Mouse (Mus musculus): Measurements from ENCODE around the gene Efs. TPM values are rescaled to one million over a fixed set of nuclear protein-coding genes. Genes with fewer than 3 reads are reported as not detected.
A peak's percentile ranks its signal among the peaks of the same experiment; 100 is the strongest.
"Not testable (repeated sequence)": the region's sequence is repeated elsewhere in the genome, so short reads cannot be mapped to it uniquely, and the experiment has no call there.

Efs gene
- 1.5 and 2.0 TPM in 2 replicates for polyA plus RNA-seq (2016; fragmentation: Nextera tagmentation; extraction: Ambion mirVana)

DNA sequence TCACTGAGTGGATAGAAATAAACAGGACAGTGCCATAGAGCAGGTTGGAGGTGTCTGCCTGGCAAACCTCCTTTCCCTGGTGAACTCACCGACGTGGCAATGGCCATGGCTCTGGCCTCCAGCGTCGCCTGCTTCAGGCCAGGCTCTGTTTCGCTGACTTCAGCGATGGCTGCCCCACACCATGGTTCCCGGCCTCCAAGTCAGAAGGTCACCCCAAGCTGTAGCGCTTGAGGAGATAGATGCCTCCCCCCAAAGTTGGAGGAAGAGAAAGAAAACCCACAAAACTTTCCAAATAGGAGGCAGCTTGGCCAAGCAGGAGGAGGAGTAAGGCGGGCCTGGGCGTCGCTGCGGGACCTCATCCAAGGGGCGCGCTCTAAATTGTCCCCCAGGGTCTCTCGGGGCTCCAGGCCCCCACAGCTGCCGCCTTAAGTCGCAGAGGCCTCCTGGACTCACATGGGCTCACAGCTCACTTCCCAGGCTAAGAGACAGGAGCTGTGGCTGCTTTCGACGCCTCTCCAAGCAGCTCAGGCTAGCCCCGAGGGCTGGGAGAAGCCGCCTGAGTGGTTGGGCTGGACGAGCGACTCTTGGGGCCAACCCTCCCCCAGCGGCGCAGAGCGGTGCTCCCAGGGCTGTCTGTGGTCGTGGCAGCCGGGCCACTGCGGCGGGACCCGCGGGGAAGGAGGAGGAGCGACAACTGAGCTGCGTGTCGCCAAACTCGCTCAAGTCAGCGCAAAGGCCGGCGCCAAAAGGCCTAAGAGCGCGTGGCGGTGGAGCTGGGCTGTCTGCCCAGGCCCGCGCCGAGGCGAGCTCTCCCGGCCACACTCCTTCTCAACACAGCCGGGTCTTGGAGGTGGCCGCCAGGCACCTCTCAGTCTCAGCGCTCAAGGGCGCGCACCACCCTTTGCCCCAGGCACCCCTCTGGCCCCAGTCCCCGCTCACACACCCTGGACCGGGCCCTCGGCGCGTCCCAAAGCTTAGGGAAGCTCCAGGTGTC lies at the start of gene Efs:
TSS of gene Efs (minus strand) at position 778 of the 994 bp plus-strand sequence.
- 7% methylated on average over 54 of the region's 57 CpGs for WGBS (ENCODE audit: insufficient replicate concordance)
- Histone ChIP-seq H3K27ac (peak within 1 kb of the TSS; percentile 46; the same call in 1 of the 2 replicates), H3K27me3 (replicated peaks) (peaks cover 95% of the 10 kb centered on the region), H3K4me2 (peak within 1 kb of the TSS; percentile 69), H3K36me3 (no peaks in the 10 kb centered on the region), H3K4me3 (peak within 1 kb of the TSS; percentile 45), H3K9me3 (replicated peaks) (no peaks in the 10 kb centered on the region), H3K4me1 (peaks cover 30% of the 10 kb centered on the region), H3K9ac (peak within 1 kb of the TSS; percentile 49; the same call in 1 of the 2 replicates)
- ATAC-seq: 0 out of 2 replicates have a peak, but pooled peaks have one; percentile 27

DNA sequence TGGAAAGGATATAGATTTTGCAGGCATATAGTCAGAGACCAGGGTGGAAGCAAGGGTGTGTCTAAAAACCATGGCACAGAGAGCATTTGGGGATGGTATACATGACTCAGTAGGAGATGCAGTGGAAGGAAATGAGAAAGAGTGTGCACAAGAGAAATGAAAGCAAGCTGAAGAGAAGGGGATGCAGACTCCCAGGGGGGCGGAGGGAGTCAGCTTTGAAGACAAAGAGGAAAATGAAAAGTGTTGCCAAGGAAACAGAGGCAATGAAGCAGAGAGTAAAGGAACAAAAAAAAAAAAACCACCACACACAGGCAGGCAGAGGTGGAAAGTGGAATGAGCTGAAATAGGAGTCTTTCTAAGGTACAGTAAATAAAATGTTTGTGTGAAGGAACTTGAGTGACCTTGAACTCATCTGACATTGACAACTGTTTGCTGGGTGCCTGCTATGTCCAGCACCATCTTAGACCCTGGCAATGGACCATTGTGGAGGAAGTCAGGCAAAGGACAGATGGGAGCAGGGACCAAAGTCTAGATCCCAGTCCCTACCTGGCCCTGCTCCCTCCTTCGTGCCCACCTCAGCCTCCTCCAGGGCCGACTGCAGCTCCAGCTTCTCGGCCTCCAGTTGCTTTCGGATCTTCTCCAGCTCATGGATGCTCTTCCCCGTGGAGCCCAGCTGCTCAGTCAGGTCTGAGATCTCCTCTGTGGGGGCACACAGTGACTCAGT lies 48.3 kb upstream of the Efs start:
- H3K9me3 ChIP-seq (replicated peaks): no peaks in the 10 kb centered on the region
- no peaks in the 10 kb centered on the region for H3K36me3 ChIP-seq
- H3K27ac ChIP-seq: no peak overlapping the region
- H3K4me3 ChIP-seq: no peak overlapping the region
- peaks cover 37% of the 10 kb centered on the region for H3K27me3 ChIP-seq (replicated peaks)
- H3K9ac ChIP-seq: no peak overlapping the region
- no peak for ATAC-seq
- H3K4me2 ChIP-seq: no peak overlapping the region
- WGBS (ENCODE audit: insufficient replicate concordance): 55% methylated on average over 6 of the region's 6 CpGs
- no peaks in the 10 kb centered on the region for H3K4me1 ChIP-seq

DNA sequence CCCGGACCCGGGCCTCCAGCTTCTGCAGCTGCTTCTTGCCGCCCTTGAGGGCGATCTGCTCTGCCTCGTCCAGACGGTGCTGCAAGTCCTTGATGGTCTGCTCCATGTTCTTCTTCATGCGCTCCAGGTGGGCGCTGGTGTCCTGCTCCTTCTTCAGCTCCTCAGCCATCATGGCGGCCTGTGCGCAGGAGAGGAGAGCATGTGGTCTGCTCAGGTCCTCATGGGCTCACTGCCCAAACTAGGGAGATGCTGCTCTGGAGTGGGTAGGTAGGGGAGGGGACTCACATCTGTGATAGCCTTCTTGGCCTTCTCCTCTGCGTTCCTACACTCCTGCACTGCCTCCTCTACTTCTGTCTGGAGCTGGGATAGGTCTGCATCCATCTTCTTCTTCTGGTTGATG lies 46.9 kb upstream of the Efs start:
- ATAC-seq; H3K36me3 ChIP-seq; H3K9ac ChIP-seq; H3K4me1 ChIP-seq; H3K9me3 ChIP-seq (replicated peaks); H3K27ac ChIP-seq; H3K4me3 ChIP-seq; H3K4me2 ChIP-seq: not testable (repeated sequence)
- 75% methylated on average over 11 of the region's 11 CpGs for WGBS (ENCODE audit: insufficient replicate concordance)
- H3K27me3 ChIP-seq (replicated peaks): peaks cover 36% of the 10 kb centered on the region

DNA sequence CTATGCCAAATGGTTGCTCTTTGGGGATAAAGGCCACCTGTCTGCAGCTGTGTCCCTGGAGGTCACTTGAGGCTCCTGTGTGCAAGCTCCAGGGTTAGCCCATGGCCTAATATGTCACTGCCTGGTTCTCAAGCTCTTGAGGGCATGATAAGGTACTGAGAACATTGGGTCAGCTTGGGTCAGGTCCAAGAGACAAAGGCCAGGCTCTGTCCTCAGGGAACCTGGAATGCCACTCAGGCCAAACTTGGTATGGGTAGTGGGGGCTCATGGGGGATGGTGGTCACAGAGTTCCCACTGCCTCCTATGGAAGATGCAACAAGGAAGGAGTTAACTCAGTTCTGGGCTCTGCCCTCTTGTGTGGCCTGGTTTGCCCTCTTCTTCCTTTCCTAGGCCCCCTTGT lies 42.4 kb upstream of the Efs start:
- no peak for ATAC-seq

DNA sequence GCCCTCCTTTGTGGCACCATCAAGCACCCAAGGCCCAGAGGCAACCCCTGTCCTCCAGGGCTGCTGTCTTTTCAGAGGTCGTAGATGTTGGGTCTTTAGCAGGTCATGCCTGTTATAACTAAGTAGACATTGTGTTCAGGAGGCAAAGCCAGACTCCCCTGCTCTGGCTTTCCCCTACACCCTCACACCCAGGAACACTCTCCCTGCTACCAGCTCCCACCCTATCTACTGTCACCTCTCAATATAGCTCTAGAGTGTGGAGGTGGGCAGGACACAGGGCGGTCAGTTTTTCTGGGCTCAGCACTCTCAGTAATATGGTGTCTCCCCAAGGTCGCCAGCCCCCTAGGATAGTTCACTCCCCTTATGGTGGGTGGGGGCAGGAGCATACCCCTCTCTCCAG lies 41.9 kb upstream of the Efs start:
- no peaks in the 10 kb centered on the region for H3K4me1 ChIP-seq
- H3K27me3 ChIP-seq (replicated peaks): peaks cover 17% of the 10 kb centered on the region; the same call in 1 of the 2 replicates
- H3K4me2 ChIP-seq: no peak overlapping the region
- no peak overlapping the region for H3K4me3 ChIP-seq
- no peak overlapping the region for H3K9ac ChIP-seq
- 59% methylated on average over 3 of the region's 3 CpGs for WGBS (ENCODE audit: insufficient replicate concordance)
- no peak overlapping the region for H3K27ac ChIP-seq
- ATAC-seq: no peak
- no peaks in the 10 kb centered on the region for H3K9me3 ChIP-seq (replicated peaks)
- no peaks in the 10 kb centered on the region for H3K36me3 ChIP-seq

More for the DNA sequence above, 42.4 kb upstream of the Efs start:
- Histone ChIP-seq H3K27ac (no peak overlapping the region), H3K27me3 (replicated peaks) (peaks cover 21% of the 10 kb centered on the region; the same call in 1 of the 2 replicates), H3K4me1 (no peaks in the 10 kb centered on the region), H3K4me2 (no peak overlapping the region), H3K9me3 (replicated peaks) (no peaks in the 10 kb centered on the region), H3K36me3 (no peaks in the 10 kb centered on the region), H3K4me3 (no peak overlapping the region), H3K9ac (no peak overlapping the region)

DNA sequence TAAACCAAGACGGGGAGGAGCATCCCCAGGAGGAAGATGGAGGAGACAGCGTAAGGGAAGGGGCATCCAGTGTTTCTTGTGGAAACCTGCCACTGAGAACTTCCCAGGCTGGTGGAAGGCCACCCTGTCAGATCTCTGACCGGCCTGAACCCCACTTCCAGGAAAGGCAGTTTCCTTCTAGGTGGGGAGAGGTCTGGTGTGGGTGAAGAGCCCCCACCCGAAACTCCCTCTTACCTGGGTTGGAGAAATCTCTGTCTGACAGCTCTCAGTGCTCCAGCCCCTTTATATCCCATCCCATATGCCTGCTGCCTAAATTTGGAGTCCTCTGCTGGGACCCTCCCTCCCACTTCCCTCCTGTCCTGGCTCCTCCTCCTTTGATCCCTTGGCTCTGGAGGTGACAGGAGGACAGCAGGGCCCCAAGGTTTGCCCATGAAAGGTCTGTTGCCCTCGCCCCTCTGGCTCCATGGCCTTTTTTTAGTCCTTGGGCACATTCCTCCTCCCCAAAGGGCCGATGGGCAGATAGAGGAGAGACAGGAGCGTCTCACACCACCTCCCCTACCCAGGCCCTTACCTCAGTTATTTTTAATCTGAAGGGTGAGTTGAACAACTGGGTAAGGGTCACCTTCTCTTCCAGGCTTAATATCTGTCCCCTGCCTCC lies 40.5 kb upstream of the Efs start, which contains the start of gene Myh6:
TSS of gene Myh6 (minus strand) at position 608 of the 658 bp plus-strand sequence.
- peaks cover 16% of the 10 kb centered on the region for H3K27me3 ChIP-seq (replicated peaks)
- no peaks in the 10 kb centered on the region for H3K36me3 ChIP-seq
- H3K4me2 ChIP-seq: no peak within 1 kb of the TSS
- H3K4me1 ChIP-seq: no peaks in the 10 kb centered on the region
- H3K4me3 ChIP-seq: no peak within 1 kb of the TSS
- ATAC-seq: no peak
- no peak within 1 kb of the TSS for H3K9ac ChIP-seq
- no peaks in the 10 kb centered on the region for H3K9me3 ChIP-seq (replicated peaks)
- 51% methylated on average over 7 of the region's 7 CpGs for WGBS (ENCODE audit: insufficient replicate concordance)
- no peak within 1 kb of the TSS for H3K27ac ChIP-seq

DNA sequence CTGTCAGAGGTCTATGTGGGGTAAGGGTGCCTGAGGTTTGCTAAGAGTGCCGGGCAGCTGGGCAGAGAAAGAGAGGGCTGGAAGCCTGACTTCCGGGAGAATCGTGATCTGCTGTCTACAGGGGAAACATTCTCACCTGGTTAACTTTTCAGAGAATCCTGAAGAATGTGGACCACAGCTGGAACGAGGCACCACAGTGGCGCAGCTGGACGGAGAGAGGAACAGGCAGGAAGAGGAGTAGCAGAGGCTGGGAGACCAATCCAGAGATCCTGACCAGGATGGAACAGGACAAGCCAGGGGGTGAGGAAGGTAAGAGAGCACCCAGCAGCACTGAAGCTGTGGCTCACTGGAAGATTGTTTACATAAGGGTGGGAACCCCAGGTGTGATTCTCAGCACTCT lies 39.7 kb upstream of the Efs start:
- Histone ChIP-seq H3K9ac (no peak overlapping the region), H3K4me2 (no peak overlapping the region), H3K9me3 (replicated peaks) (no peaks in the 10 kb centered on the region), H3K4me3 (no peak overlapping the region), H3K27ac (no peak overlapping the region), H3K36me3 (no peaks in the 10 kb centered on the region), H3K4me1 (no peaks in the 10 kb centered on the region), H3K27me3 (replicated peaks) (peaks cover 16% of the 10 kb centered on the region)
- WGBS (ENCODE audit: insufficient replicate concordance): 56% methylated on average over 6 of the region's 6 CpGs
- ATAC-seq: no peak

DNA sequence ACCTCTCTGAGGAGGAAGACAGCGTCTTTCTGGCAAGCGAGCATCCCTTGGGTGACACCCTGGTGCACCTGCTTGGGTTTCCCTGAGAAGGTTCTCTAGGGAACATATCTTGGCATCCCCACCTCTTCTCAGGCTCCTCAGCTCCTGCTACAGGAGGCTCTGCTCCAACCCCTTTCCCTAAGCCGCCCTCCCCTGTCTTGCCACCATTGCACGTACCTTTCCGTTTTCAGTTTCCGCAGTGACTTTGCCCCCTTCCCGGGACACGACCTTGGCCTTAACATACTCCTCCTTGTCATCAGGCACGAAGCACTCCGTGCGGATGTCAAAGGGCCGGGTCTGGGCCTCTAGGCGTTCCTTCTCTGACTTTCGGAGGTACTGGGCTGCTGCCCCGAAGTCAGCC lies 39.1 kb upstream of the Efs start:
- no peak for ATAC-seq
- Histone ChIP-seq H3K9me3 (replicated peaks) (no peaks in the 10 kb centered on the region), H3K4me2 (no peak overlapping the region), H3K27me3 (replicated peaks) (peaks cover 12% of the 10 kb centered on the region), H3K4me1 (no peaks in the 10 kb centered on the region), H3K36me3 (no peaks in the 10 kb centered on the region), H3K4me3 (no peak overlapping the region), H3K9ac (no peak overlapping the region), H3K27ac (no peak overlapping the region)
- WGBS (ENCODE audit: insufficient replicate concordance): 68% methylated on average over 15 of the region's 15 CpGs

DNA sequence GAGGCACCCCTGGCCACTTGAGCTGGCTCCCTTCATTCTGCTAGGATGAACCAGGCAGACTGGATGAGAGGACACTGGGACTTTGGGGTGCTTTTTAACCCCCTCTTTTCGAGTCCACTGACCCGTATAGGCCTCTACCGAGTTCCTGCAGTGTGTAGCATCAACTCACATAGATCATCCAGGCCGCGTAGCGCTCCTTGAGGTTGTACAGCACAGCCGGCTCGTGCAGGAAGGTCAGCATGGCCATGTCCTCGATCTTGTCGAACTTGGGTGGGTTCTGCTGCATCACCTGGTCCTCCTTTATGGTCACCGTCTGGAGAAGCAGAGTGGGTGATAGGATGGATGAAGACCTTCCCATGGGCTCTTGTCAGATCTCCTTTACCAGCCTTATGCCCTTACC lies 37.8 kb upstream of the Efs start:
- no peak overlapping the region for H3K4me3 ChIP-seq
- no peaks in the 10 kb centered on the region for H3K4me1 ChIP-seq
- H3K4me2 ChIP-seq: no peak overlapping the region
- H3K27ac ChIP-seq: no peak overlapping the region
- H3K36me3 ChIP-seq: no peaks in the 10 kb centered on the region
- no peak for ATAC-seq
- no peaks in the 10 kb centered on the region for H3K9me3 ChIP-seq (replicated peaks)
- WGBS (ENCODE audit: insufficient replicate concordance): 77% methylated on average over 11 of the region's 11 CpGs
- peaks cover 7% of the 10 kb centered on the region for H3K27me3 ChIP-seq (replicated peaks)
- no peak overlapping the region for H3K9ac ChIP-seq

DNA sequence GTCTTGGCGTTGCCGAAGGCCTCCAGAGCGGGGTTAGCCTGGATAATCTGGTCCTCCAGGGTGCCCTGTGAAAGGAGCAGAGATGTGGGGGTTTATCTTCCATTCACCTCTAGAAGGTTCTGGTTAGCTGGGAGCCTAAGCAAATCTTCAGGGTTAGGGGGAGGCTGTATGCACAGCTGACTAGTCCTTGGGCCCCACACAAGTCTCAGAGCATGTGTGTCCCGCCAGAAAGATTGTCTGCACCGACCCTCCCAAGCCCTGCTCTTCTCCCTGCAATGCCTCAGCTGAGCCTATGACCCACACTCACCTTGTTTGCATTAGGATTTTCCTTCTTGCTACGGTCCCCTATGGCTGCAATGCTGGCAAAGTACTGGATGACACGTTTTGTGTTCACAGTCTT lies 36.8 kb upstream of the Efs start:
- WGBS (ENCODE audit: insufficient replicate concordance): 74% methylated on average over 7 of the region's 7 CpGs
- H3K36me3 ChIP-seq: no peaks in the 10 kb centered on the region
- no peak overlapping the region for H3K4me3 ChIP-seq
- no peak overlapping the region for H3K9ac ChIP-seq
- H3K4me1 ChIP-seq: no peaks in the 10 kb centered on the region
- H3K27ac ChIP-seq: no peak overlapping the region
- no peaks in the 10 kb centered on the region for H3K9me3 ChIP-seq (replicated peaks)
- ATAC-seq: no peak
- H3K27me3 ChIP-seq (replicated peaks): no peaks in the 10 kb centered on the region; the same call in none of the 2 replicates
- H3K4me2 ChIP-seq: no peak overlapping the region

DNA sequence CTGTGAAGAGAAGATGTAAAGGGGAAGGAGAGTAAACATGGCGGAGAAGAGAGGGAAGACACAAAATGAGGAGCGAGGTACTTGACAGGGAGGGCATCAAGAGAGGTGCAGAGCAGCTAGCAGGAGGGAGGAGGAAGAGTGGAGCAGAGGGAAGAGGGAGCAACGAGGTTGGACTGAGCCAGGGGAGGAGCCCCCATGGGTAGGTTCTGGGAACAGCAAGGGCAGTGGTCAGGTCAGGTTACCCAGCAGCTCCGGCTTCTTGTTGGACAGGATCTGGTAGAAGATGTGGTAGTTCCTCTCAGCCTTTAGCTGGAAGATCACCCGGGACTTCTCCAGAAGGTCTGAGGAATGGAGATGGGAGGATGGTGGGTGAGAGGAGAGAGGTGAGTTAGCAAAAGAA lies 35.6 kb upstream of the Efs start:
- H3K4me1 ChIP-seq: no peaks in the 10 kb centered on the region
- no peaks in the 10 kb centered on the region; the same call in none of the 2 replicates for H3K27me3 ChIP-seq (replicated peaks)
- no peaks in the 10 kb centered on the region for H3K9me3 ChIP-seq (replicated peaks)
- H3K36me3 ChIP-seq: no peaks in the 10 kb centered on the region
- ATAC-seq: no peak
- WGBS (ENCODE audit: insufficient replicate concordance): 61% methylated on average over 5 of the region's 5 CpGs
- no peak overlapping the region for H3K4me3 ChIP-seq
- H3K27ac ChIP-seq: no peak overlapping the region
- H3K4me2 ChIP-seq: no peak overlapping the region
- H3K9ac ChIP-seq: no peak overlapping the region

Data from liver, embryonic 12.5 days (tissue).